Mouse (Mus musculus): ENCODE measurements at regions not wholly inside any gene's neighbourhood (a gene's known extent, or its start where the extent isn't known, plus 50 kb on each side); places are given as distances from the start of the nearest gene placed in this dataset.
"Not testable (repeated sequence)": the region's sequence is repeated elsewhere in the genome, so short reads cannot be mapped to it uniquely, and the experiment has no call there.

DNA sequence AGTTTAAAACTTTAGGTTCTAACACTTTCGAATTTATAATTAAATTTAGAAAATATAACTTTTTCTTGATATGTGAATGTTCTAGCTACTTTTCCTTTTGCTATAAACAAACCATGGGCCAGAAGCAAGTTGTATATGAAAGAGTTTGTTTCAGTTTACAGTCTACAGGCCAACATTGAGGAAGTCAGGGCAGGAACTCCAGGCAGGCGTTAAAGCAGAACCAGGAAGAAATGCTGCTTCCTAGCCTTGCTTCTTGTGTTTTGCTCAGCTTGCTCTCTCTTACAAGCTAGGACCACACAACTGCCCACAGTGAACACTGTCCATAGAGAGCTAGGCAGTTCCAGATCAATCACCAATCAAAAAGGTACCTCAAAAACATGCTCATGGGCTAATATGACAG is 861.9 kb upstream of the Olfr1507 start:
- not testable (repeated sequence) for ATAC-seq (ENCODE audit: low FRiP score); H3K9me3 ChIP-seq (replicated peaks); H3K4me2 ChIP-seq; H3K4me3 ChIP-seq (replicated peaks); H3K4me1 ChIP-seq; H3K36me3 ChIP-seq; H3K9ac ChIP-seq (replicated peaks); H3K27ac ChIP-seq (replicated peaks); H3K27me3 ChIP-seq (replicated peaks)
- 81% methylated on average over 1 of the region's 2 CpGs for WGBS

DNA sequence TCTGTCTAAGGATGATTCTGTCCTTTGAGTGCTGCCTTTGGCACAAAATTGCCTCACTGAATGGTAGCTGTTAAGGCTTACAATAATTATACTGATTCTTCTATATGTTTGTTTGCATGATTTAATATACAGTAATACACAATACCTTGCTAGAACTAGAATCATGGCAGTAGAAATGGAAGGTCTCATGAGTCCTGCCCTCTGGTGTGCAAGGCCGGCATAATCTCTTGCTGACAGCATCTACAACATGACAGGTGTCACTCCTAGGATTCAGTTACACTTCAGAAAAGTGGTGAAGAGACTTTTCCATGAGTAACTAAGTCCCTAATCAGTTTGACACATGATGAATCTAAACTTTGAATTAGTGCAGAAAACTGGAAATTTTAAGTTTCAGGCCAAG is 861.2 kb upstream of the Olfr1507 start:
- WGBS: no CpG with 5 or more reads among the region's 1 CpGs

DNA sequence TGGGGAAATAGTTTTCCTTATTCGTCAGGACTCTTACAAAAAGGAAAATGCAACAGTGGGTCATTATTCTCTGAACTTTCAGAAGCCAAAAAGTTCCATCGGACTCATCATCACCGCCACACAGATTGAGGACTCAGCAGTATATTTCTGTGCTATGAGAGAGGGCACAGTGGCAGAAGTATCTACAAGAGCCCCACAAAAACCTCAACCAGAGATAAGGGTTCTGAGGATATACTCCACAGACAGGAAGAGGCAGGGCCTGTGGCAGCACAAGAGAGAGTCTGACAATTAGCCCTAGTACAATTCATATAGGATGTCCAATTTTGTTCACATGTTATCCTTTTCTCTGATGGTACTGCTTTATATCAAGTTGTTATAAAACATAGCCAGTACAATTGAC is 855.9 kb upstream of the Olfr1507 start:
- H3K27me3 ChIP-seq (replicated peaks); H3K27ac ChIP-seq (replicated peaks); ATAC-seq (ENCODE audit: low FRiP score); H3K4me1 ChIP-seq; H3K4me3 ChIP-seq (replicated peaks); H3K36me3 ChIP-seq; H3K9me3 ChIP-seq (replicated peaks); H3K4me2 ChIP-seq; H3K9ac ChIP-seq (replicated peaks): not testable (repeated sequence)
- WGBS: 83% methylated on average over 3 of the region's 3 CpGs

More for the DNA sequence above, 861.2 kb upstream of the Olfr1507 start:
- not testable (repeated sequence) for ATAC-seq (ENCODE audit: low FRiP score); H3K27me3 ChIP-seq (replicated peaks); H3K36me3 ChIP-seq; H3K4me3 ChIP-seq (replicated peaks); H3K9ac ChIP-seq (replicated peaks); H3K27ac ChIP-seq (replicated peaks); H3K9me3 ChIP-seq (replicated peaks); H3K4me2 ChIP-seq; H3K4me1 ChIP-seq

DNA sequence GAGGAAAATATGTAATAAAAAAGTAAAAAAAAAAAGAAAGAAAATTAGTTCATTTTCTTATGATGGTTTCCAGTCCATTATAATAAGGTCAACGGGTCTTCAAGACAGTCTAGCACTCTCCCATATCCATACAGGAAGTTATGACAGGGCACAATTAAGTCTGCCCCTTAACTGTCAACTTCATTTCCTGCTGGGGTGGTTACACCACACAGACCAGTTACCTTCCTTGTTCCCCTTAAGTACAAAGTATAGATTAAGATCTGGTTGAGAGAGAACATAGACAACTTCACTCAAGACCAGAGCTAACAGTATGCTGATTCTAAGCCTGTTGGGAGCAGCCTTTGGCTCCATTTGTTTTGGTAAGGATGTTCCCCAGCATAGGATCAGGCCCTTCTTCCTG is 855.2 kb upstream of the Olfr1507 start:
- not testable (repeated sequence) for ATAC-seq (ENCODE audit: low FRiP score); H3K9me3 ChIP-seq (replicated peaks); H3K4me2 ChIP-seq; H3K36me3 ChIP-seq; H3K27me3 ChIP-seq (replicated peaks); H3K9ac ChIP-seq (replicated peaks); H3K4me1 ChIP-seq; H3K27ac ChIP-seq (replicated peaks); H3K4me3 ChIP-seq (replicated peaks)
- 76% methylated on average over 1 of the region's 1 CpGs for WGBS

DNA sequence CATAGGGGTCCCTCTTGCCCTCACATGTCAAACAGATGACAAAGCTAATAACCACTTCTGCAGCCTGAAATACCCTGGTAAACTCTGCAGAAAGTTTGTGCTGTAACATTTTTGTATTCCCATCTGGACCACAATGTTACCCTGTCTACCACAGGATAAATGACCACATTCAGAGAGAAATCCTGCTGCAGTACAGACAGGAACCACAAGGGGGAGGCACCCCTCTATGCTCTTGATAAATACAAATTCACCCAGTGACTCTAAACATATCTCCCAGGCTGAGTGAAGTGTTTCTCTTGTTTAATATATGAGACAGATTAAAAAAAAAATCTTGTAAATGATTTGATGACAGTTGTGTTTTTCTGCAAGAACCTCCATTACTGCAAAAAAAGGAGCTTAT is 853.6 kb upstream of the Olfr1507 start:
- not testable (repeated sequence) for H3K9ac ChIP-seq (replicated peaks); H3K4me1 ChIP-seq; H3K27ac ChIP-seq (replicated peaks); H3K36me3 ChIP-seq; ATAC-seq (ENCODE audit: low FRiP score); H3K4me3 ChIP-seq (replicated peaks); H3K4me2 ChIP-seq; H3K9me3 ChIP-seq (replicated peaks); H3K27me3 ChIP-seq (replicated peaks)

DNA sequence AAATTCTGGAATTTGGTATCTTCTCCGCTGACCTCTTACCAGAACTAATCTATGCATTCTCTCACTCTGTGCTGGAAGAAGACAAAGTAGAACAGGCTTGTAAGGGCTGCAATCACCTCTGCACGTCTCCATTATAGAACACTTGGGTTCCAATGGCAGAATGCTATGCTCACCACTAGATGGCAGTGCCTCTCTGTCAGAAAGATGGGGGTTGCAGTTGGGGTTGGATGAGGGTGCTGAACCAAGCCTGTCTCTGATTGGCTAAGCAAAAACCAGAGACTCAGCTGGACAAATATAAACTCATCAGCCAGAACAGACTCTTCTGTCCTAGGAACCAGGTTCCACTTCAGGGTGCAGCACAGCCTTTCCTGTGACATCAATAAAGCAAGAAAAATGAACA is 850.0 kb upstream of the Olfr1507 start:
- ATAC-seq (ENCODE audit: low FRiP score); H3K27me3 ChIP-seq (replicated peaks); H3K27ac ChIP-seq (replicated peaks); H3K4me1 ChIP-seq; H3K36me3 ChIP-seq; H3K9me3 ChIP-seq (replicated peaks); H3K4me3 ChIP-seq (replicated peaks); H3K9ac ChIP-seq (replicated peaks); H3K4me2 ChIP-seq: not testable (repeated sequence)
- WGBS: 53% methylated on average over 2 of the region's 2 CpGs

DNA sequence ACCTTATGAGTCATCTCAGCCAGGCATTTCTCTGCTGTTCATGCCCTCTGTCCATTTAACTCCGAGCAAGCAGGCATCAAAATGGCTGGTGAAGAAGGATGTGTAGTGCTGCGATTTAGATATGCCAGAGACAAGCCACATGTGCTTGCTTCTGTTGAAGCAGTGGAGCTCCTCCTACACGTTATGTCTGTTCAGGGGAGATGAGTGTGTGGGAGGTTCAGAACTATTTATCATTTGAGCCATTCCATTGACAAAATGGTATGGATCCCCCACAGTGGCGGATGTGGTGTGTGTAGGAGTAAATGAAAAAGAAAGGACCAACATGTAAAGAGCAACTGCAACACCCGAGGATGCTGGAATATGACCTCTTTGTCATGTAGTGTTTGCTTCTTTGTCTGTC is 848.3 kb upstream of the Olfr1507 start:
- WGBS: 75% methylated on average over 5 of the region's 5 CpGs
- ATAC-seq (ENCODE audit: low FRiP score); H3K4me1 ChIP-seq; H3K9me3 ChIP-seq (replicated peaks); H3K27ac ChIP-seq (replicated peaks); H3K27me3 ChIP-seq (replicated peaks); H3K36me3 ChIP-seq; H3K4me3 ChIP-seq (replicated peaks); H3K9ac ChIP-seq (replicated peaks); H3K4me2 ChIP-seq: not testable (repeated sequence)

DNA sequence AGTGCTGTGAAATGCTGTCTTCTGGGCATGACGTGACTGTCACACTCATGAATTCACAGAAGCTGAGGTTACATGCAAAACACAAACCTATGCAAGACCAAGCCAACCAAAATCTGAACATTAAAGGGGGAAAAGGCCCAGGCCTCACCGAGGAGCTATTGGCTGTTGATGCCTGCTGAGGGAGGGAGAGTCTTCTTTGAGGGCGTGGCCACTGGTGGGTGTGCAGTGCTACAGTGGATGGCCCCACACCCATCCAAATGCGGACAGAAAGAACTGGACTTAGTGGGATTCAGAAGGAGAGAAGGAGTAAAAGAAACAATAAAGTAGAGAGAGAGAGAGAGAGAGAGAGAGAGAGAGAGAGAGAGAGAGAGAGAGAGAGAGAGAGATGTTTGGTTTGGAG is 843.6 kb upstream of the Olfr1507 start:
- not testable (repeated sequence) for H3K27ac ChIP-seq (replicated peaks); H3K4me3 ChIP-seq (replicated peaks); H3K9me3 ChIP-seq (replicated peaks); H3K4me2 ChIP-seq; H3K4me1 ChIP-seq; H3K36me3 ChIP-seq; H3K27me3 ChIP-seq (replicated peaks); H3K9ac ChIP-seq (replicated peaks); ATAC-seq (ENCODE audit: low FRiP score)
- WGBS: 100% methylated on average over 1 of the region's 4 CpGs

DNA sequence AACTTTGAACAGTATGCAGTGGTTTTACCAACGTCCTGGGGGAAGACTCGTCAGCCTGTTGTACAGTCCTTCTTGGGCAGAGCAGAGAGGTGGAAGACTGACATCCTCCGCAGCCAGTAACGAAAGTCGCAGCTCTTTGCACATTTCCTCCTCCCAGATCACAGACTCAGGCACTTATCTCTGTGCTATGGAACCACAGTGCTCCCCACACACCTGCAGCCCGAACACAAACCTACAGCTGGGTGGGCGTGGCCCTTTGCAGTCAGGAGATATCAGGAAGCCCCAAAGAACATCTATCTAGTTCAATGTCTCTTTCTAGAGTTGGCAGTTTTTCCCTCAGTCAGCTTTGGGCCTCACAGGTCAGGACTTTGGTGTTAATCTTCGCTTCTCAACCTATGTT is 841.9 kb upstream of the Olfr1507 start:
- 69% methylated on average over 4 of the region's 8 CpGs for WGBS
- not testable (repeated sequence) for H3K9me3 ChIP-seq (replicated peaks); H3K4me3 ChIP-seq (replicated peaks); H3K36me3 ChIP-seq; H3K4me2 ChIP-seq; H3K27ac ChIP-seq (replicated peaks); H3K9ac ChIP-seq (replicated peaks); H3K4me1 ChIP-seq; H3K27me3 ChIP-seq (replicated peaks); ATAC-seq (ENCODE audit: low FRiP score)

DNA sequence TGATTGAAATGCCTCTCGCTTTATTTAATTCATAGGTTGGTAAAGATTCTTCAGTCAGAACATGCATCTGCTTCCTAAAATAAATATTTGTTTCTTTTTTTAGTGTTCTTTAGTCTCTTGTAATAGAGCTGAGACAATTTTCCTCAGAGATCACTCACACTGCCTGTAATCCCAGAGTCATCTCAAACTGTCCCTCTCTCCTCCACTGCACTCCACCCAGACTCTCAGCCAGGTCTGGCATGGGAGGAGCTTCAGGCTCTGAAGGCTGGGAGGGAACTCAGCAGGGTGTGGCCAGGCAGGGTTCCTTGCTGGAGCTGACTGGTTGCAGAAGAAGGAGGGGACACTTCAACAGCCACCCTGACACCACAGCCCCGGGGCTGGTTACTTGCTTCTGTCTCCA is 841.2 kb upstream of the Olfr1507 start:
- H3K4me3 ChIP-seq (replicated peaks); H3K4me2 ChIP-seq; H3K27me3 ChIP-seq (replicated peaks); H3K36me3 ChIP-seq; H3K27ac ChIP-seq (replicated peaks); H3K9me3 ChIP-seq (replicated peaks); H3K4me1 ChIP-seq; ATAC-seq (ENCODE audit: low FRiP score); H3K9ac ChIP-seq (replicated peaks): not testable (repeated sequence)
- 5% methylated on average over 1 of the region's 2 CpGs for WGBS

DNA sequence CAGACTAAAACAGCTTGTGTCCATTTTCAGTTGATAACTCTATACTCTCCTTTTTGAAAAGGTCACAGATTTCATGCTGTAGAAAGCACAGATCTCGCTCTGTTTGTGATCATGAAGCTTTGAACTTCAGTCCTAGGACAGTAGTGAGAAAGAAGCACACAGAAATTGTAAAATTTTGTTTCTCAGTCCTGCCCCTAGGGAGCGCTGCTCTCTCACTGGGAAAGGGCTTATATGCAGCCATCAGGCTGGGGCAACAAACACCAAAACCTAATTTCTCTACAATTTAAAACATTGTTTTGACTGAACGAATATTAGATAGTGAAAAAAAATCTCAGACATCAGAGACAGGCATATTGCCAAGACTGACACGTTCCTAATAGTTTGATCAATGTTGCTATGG is 838.9 kb upstream of the Olfr1507 start:
- H3K4me2 ChIP-seq; H3K36me3 ChIP-seq; H3K4me3 ChIP-seq (replicated peaks); H3K9me3 ChIP-seq (replicated peaks); H3K27ac ChIP-seq (replicated peaks); H3K9ac ChIP-seq (replicated peaks); H3K27me3 ChIP-seq (replicated peaks); ATAC-seq (ENCODE audit: low FRiP score); H3K4me1 ChIP-seq: not testable (repeated sequence)
- WGBS: no CpG with 5 or more reads among the region's 4 CpGs

DNA sequence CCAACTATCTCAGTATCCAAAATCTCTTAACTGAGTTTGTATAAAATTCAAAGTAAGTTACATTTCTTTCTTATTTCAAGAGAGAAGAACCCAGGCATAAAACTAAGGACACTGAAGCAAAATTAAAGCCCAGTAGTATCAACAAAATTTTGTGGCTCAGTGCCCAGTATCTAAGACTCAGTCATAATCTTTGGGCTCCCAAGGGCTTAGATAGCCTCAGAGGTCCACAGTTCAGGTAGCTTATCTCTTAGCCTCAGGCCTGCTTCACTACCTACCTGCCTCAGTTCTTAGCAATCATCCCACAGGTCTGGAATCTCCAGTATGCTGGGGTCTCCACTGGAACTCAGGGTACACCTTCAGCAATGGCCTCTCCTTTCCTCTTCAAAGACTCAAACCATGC is 835.6 kb upstream of the Olfr1507 start:
- not testable (repeated sequence) for ATAC-seq (ENCODE audit: low FRiP score); H3K9ac ChIP-seq (replicated peaks); H3K27me3 ChIP-seq (replicated peaks); H3K9me3 ChIP-seq (replicated peaks); H3K36me3 ChIP-seq; H3K4me1 ChIP-seq; H3K27ac ChIP-seq (replicated peaks); H3K4me3 ChIP-seq (replicated peaks); H3K4me2 ChIP-seq

DNA sequence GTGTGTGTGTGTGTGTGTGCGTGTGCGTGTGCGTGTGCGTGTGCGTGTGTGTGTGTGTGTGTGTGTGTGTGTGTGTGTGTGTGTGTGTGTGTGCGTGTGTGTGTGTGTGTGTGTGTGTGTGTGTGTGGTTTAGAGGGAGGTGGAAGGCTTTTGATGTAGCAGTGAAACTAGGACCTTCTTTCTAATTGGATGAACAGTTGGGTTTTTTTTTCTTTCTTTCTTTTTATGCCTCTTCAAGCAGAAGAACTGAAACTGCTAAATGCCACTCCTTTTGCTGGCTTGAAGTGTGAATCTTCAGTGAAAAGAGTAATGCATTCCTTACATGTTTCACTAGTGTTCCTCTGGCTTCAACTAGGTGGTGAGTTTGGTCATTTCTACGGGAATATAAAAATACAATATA is 828.8 kb upstream of the Olfr1507 start:
- H3K4me2 ChIP-seq; H3K4me1 ChIP-seq; ATAC-seq (ENCODE audit: low FRiP score); H3K9me3 ChIP-seq (replicated peaks); H3K36me3 ChIP-seq; H3K27me3 ChIP-seq (replicated peaks); H3K4me3 ChIP-seq (replicated peaks); H3K27ac ChIP-seq (replicated peaks); H3K9ac ChIP-seq (replicated peaks): not testable (repeated sequence)
- no CpG with 5 or more reads among the region's 7 CpGs for WGBS

All from neural tube, embryonic 15.5 days (tissue).